Mouse (Mus musculus) cerebellum, postnatal 25 days (tissue): ENCODE data around the gene Syp.

Experiments used
- DNase-seq, 2 experiments: peaks; one replicate each; pipeline ENCODE4 v3.0.0; 2021; ENCODE audit warnings: mixed read lengths in 2 of 2

Gene Syp

DNA sequence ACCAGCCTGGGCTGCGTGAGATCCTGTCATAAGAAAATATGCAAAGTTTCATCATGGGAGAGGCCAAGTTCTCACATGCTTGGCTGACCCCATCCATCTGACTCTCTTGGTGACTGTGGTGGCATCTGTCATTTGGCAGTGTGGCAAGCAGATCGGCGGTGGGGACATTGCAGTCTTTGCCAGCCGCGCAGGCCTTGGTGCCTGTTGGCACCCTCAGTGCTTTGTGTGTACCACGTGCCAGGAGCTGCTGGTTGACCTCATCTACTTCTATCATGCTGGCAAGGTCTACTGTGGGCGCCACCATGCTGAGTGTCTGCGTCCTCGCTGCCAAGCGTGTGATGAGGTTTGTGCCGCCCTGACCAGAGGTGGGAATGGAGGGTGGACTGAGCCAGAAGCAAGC is 26.5 kb downstream of the Syp start:
- peak; percentile 72 to 81 for DNase-seq

- DNase-seq, result no peak
Observed at GRCm38 (mm10) chrX:7665739-7666502, 27.6 kb downstream of the Syp start.

DNA sequence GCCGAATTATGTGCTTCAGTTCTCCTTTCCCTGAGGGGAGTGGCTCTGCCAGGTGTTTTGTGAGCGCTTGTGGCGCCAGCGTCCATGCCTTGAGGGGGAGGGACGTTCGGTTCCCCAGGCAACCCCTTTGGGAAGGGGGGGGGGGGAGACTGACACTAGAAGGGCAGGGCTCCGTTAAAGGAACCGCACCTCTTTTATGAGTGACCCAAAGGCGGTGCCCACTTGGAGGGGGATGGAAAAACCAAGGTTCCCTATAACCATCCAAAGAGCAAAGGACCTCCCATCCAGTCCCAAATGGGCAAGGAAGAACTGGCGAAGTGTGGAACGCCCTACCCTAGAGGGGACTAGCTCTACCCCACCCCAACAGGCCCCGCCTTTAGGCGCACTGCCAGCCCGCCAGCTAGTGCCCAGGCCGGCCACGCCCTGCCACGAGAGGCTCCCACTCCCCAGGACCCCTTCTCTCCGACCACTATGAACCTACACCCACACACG is 32.2 kb downstream of the Syp start:
- DNase-seq, result peak; percentile 65 to 72

DNA sequence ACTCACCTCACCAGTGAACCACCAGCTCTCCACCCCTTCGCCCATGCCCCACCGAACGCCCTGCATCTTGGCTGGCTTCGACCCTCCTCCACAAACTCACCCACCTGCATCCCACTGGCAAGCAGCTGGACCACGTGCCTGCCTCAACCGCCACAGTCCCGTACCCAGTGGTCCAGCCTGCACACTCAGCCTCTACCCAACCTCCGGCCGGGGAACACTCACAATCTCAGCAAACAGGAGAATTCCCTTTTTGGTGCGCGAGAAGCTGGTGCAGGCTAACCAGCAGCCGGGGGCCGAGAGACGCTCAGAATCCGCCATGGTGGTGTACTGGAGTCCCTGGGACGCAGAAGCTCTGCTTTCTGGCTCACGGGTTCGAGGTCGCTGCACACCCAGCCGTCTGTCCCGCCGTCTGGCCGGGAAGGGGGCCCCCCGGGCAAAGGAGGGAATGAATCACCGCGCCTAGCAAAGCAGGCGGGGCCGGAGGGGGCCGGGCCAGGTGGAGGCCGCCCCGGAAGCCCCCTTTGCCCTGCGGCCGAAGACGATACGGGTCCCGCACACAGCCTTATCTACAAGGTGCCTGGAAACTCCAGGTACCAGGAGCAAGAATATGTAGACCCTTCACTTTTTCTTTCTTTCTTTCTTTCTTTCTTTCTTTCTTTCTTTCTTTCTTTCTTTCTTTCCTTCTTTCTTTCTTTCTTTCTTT is 32.8 kb downstream of the Syp start, which contains the start of gene Plp2:
TSS of gene Plp2 (minus strand) at position 470 of the 703 bp plus-strand sequence.
- DNase-seq, result peak; percentile 26 to 41

DNA sequence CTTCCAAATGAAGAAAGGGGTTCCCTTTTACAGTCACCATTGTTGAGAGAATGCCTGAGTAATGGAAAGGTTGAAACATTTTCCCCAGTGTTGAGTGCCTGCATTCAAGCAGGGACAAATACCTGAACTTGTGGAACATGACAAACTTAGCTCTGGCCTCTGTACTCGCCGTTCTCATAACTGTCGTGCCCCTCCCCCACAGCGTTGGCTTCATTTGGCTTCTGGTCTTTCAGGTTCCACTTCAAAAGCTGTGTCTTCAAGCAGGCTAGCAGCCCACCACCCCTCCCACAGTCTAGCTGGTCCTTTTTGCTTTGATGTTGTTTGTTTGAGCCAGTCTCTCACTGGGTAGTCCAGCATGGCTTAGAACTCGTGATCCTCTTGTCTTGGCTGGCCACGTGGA is 34.5 kb downstream of the Syp start:
- no peak for DNase-seq

DNA sequence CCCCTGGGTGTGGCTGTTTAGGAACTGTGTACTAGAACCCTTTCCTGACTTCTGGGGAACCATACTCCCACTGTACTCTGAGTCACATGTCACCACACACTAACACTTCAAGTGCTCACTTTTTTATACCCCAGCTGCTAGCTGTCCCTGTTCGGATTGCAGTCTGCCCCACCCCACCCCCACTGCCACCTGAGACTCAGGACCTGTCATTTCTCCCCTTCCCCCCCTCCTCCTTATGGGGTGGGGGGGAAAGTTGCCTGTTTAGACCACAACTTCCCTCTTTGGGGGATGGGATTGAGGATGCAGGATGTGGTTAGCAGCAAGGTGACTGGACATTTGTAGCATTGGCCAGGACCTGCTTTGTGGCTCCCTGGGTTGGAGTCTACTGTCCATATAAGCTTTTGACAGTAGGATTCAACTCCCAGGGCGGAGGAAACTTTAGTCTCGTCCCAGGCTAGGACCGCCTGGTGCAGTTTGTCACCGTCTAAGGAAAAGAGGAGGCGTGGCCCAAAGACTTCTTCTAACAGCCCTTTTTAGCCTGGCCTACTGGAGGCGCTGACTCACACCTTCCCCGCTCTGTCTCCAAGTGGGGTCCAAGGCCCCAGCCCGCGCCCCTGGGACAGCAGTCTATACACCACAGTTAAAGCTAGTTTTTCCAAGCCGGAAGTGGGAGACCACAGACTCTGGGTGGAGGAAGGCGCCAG is 35.5 kb downstream of the Syp start:
- no peak for DNase-seq

DNA sequence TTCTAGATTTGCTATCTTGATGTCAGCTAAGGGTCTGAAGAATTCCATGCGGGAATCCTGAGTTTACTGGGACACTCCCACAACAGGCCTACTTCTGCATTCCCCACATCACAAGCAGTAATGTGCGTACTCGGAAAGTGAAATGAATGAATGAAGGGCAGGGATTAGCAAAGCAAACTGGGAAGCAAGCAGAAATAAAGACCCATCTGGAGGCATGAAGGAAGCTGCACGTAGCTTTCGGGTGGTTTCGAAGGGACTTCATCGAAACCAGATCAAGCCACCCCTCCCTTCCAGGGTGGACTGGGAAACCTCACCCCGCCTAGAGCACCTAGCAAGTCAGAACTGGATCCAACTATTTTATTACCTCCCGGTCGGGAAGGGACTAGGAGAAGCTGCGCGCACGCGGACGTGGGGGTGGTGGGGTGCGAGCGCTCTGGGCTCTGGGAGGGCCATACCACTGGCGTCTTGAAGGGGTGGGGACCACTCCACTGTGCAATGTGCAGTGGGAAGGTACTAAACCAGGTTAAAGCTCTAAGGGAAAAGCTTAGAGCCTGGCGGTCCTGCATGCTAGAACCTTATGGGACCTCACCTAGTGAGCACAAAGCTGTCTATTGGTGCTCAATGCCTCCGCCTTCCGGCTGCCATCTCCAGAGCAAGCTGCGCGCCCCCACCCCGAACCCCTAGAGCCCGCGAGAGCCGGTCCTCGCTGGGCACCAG is 36.2 kb downstream of the Syp start:
- peak in 1 of 2 experiments; percentile 27 for DNase-seq

GRCm38 (mm10) chrX:7675001-7675380 is 36.7 kb downstream of the Syp start:
- DNase-seq, result no peak

GRCm38 (mm10) chrX:7678986-7679385 is 40.7 kb downstream of the Syp start:
- no peak for DNase-seq

DNA sequence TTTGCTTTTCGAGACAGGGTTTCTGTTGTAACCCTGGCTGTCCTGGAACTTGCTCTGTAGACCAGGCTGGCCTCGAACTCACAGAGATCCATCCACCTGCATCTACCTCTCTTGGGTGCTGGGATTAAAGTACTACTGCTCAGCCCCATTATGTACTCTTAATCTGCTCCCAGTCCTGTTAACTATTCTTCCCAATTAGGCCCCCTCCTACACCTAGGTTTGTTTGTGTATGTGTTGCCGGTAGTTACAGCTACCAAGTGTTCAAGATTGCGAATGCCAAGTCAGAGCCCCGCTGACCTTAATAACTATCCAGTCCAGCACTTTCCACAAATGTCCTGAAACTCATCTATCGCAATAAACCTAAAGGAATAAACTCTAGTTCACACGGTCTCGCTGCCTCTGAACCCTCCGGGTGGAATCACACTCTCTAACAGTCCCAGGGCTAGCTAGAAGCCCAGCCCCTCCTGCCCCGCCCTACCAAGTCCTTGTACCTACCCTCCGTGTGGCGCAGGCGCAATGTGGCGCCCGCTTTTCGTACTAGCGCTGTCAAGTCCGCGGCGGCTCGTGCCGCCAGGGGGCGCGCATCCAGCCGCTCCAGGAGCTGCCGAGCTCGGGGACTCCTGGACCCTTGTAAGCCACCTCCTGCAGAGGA is 41.3 kb downstream of the Syp start:
- DNase-seq, result peak; percentile 87 to 94

GRCm38 (mm10) chrX:7680057-7680412 is 41.8 kb downstream of the Syp start:
- DNase-seq, result no peak

GRCm38 (mm10) chrX:7680864-7681263 is 42.6 kb downstream of the Syp start, which contains the start of gene Magix:
TSS of gene Magix (minus strand) at chrX:7681251.
- DNase-seq, result peak; percentile 62 to 72

DNA sequence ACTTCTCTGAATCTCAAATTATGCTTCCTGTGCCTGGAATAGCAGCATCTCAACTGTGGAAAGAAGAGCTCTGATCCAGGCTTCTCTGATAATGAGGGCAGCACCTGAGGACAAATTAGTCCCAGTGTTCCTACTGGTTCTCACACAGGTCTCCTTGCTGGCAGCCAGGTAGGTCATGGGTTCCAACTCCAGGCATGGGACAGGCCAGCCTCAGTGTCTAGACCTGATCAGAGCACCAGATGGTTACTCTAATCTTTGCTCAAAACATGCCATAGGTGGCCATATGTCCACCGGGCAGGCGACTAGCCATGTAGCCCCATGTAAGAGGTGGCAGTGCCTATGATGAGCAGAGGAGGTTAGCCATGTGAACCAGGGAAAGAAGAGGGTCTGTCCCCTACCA is 50.0 kb downstream of the Syp start:
- peak; percentile 33 to 53 for DNase-seq

GRCm38 (mm10) chrX:7690486-7690885 is 52.2 kb downstream of the Syp start:
- DNase-seq, result no peak

DNA sequence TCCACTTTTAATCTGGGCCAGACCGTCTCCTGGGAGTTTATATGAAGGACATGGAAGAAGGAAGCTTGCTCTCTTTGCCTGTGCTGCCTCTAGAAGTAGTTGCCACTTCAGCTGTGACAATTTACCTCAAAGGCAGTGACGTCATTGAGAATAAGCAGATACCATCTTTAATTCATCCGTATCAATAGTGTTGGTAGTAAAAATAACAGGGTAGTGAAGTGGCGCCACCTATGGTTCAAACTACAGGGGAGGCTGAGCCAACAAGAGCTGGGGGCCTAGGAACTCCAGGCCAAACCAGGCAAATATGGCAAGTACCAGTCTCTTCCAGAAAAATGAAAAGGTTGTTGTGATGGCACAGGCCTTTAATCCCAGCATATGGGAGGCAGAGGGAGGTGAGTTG is 54.6 kb downstream of the Syp start:
- peak; percentile 21 to 59 for DNase-seq

DNA sequence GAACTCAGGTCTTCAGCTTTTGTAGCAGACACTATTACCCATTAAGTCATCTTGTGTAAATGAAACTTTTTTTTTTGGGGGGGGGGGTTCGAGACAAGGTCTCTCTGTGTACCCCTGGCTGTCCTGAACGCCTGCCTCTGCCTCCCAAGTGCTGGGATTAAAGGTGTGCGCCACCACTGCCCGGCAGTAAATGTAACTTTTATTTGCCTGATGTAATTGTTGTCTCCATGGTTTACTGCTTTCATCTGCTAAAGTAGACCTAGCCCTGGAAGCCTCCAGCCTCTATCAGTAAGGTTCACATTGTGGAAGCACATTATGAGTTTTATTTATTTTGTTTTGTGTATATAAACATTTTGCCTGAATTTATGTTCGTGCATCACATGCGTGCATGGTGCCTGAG is 58.2 kb downstream of the Syp start:
- DNase-seq, result no peak

GRCm38 (mm10) chrX:7696954-7697381 is 58.7 kb downstream of the Syp start, which contains the start of gene Gpkow:
TSS of gene Gpkow (plus strand) at chrX:7697131.
- peak; percentile 82 to 85 for DNase-seq
